Comparison of ENCODE assay signal across 8 mouse cellular contexts in the genomic region with DNA sequence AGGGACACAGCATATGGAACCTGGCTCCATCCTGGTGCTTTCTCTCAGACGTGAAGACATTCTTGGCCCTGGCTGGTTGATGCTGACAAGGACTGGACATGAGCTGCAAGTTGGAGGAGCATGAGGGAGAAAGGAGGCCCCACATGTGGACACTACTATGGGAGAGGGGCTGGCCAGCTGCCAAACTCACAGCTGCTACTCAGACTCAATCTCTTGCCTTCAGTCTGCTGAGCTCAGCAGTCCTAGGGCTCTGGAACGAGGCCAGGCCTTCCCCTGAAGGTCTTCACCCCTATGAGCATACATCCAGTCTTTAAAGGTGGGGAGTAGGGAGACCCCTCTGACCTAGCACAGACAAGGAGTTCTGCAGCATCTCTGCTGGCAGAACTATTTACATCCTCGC. TPM values are rescaled to one million over a fixed set of nuclear protein-coding genes. Genes with fewer than 3 reads are reported as not detected.
A peak's percentile ranks its signal among the peaks of the same experiment; 100 is the strongest.
DNase-seq lines count a peak whose midpoint lies in the region; ATAC-seq lines count a peak whose summit lies in the region.

No protein-coding gene starts in this region.

- DNase-seq in adrenal gland, postnatal 36 days = peak; percentile 23 to 32
- no peak for DNase-seq in adrenal gland, postnatal 4 days (ENCODE audit: low spot score in 2 of 2)
- peak; percentile 53 for DNase-seq in ovary, postnatal 36 days (ENCODE audit: low spot score)
- DNase-seq in ovary, postnatal 10 days (ENCODE audit: low spot score) = no peak
- DNase-seq in kidney, adult 11 months = peak; percentile 30
- DNase-seq in lung, postnatal 4 days = peak; percentile 70 to 91
- no peak for DNase-seq in thymus, adult 18-20 months

- ATAC-seq in frontal cortex, adult (ENCODE audit: low TSS enrichment) = no peak

RNA-seq across cellular contexts. Expression of a gene that starts 36.7 kb away (rescaled TPM):
- under 1 TPM in 1 of 2 experiments, not detected in 1; 0.99 TPM for total RNA-seq in adrenal gland, postnatal 36 days (2021)
- total RNA-seq in adrenal gland, postnatal 4 days (2021) = under 1 TPM in 1 of 2 experiments, not detected in 1; 0.87 TPM

RNA-seq across cellular contexts. Expression of a gene that starts 48.7 kb away (rescaled TPM):
- 10 to 100 TPM; 23.7 to 32.1 TPM for total RNA-seq in adrenal gland, postnatal 36 days (2021)
- total RNA-seq in adrenal gland, postnatal 4 days (2021) = 10 to 100 TPM; 64.5 to 66.7 TPM

RNA-seq across cellular contexts. Expression of a gene that starts 48.8 kb away (rescaled TPM):
- total RNA-seq in adrenal gland, postnatal 36 days (2021) = 1 to 10 TPM; 2.3 to 3.3 TPM
- 10 to 100 TPM in 1 of 2 experiments, 1 to 10 TPM in 1; 8.2 to 10.3 TPM for total RNA-seq in adrenal gland, postnatal 4 days (2021)

Comparison
In these comparisons a context has a peak if more than half of its experiments do, and no peak if none do; other contexts are left out.
1. DNase-seq: peak in adrenal gland, postnatal 36 days (2 of 2), ovary, postnatal 36 days (single experiment), kidney, adult 11 months (single experiment) and lung, postnatal 4 days (2 of 2); none in adrenal gland, postnatal 4 days (0 of 2), ovary, postnatal 10 days (single experiment) and thymus, adult 18-20 months (0 of 2).